Mouse (Mus musculus): ENCODE results near the gene Lgals9. TPM values are rescaled to one million over a fixed set of nuclear protein-coding genes. Genes with fewer than 3 reads are reported as not detected.

Lgals9 gene
- polyA plus RNA-seq, 1 experiment from 2014 or later: 13.7 TPM

GRCm38 (mm10) chr11:78959841-78960520 is 24.8 kb downstream of the Lgals9 start:
- no peak overlapping the region for H3K4me2 ChIP-seq (ENCODE audit: low read length)
- H3K4me1 ChIP-seq (ENCODE audit: control insufficient read depth, insufficient read depth, low read length): no peaks in the 10 kb centered on the region
- ATAC-seq (ENCODE audit: low FRiP score, low TSS enrichment) (no peak), DNase-seq (peak; percentile 35)
- 70% methylated on average over 5 of the region's 5 CpGs for WGBS
- H3K36me3 ChIP-seq (ENCODE audit: control insufficient read depth, insufficient read depth, low read length): no peaks in the 10 kb centered on the region
- H3K4me3 ChIP-seq (replicated peaks; ENCODE audit: low read depth, low read length): no peak overlapping the region
- no peak overlapping the region for H3K27ac ChIP-seq (replicated peaks; ENCODE audit: low read depth, low read length)
- H3K9me3 ChIP-seq (ENCODE audit: control insufficient read depth, low read length): no peaks in the 10 kb centered on the region
- no peaks in the 10 kb centered on the region for H3K27me3 ChIP-seq (ENCODE audit: control insufficient read depth, insufficient read depth, low read length)
- no peak overlapping the region for H3K9ac ChIP-seq (replicated peaks; ENCODE audit: low read length)

GRCm38 (mm10) chr11:78959367-78959766 is 25.4 kb downstream of the Lgals9 start:
- Histone ChIP-seq H3K4me3 (replicated peaks; ENCODE audit: low read depth, low read length) (no peak overlapping the region), H3K27me3 (ENCODE audit: control insufficient read depth, insufficient read depth, low read length) (no peaks in the 10 kb centered on the region), H3K27ac (replicated peaks; ENCODE audit: low read depth, low read length) (no peak overlapping the region), H3K4me2 (ENCODE audit: low read length) (no peak overlapping the region), H3K9ac (replicated peaks; ENCODE audit: low read length) (no peak overlapping the region), H3K9me3 (ENCODE audit: control insufficient read depth, low read length) (no peaks in the 10 kb centered on the region), H3K36me3 (ENCODE audit: control insufficient read depth, insufficient read depth, low read length) (no peaks in the 10 kb centered on the region), H3K4me1 (ENCODE audit: control insufficient read depth, insufficient read depth, low read length) (no peaks in the 10 kb centered on the region)
- WGBS: 77% methylated on average over 8 of the region's 8 CpGs
- DNase-seq: no peak
- ATAC-seq (ENCODE audit: low FRiP score, low TSS enrichment): no peak

- no peak overlapping the region for H3K4me2 ChIP-seq (ENCODE audit: low read length)
- H3K27me3 ChIP-seq (ENCODE audit: control insufficient read depth, insufficient read depth, low read length): peaks cover 13% of the 10 kb centered on the region; the same call in 1 of the 2 replicates
- H3K4me3 ChIP-seq (replicated peaks; ENCODE audit: low read depth, low read length): no peak overlapping the region
- H3K9ac ChIP-seq (replicated peaks; ENCODE audit: low read length): no peak overlapping the region
- ATAC-seq (ENCODE audit: low FRiP score, low TSS enrichment) (no peak), DNase-seq (peak; percentile 92)
- no peaks in the 10 kb centered on the region for H3K36me3 ChIP-seq (ENCODE audit: control insufficient read depth, insufficient read depth, low read length)
- WGBS: 14% methylated on average over 7 of the region's 7 CpGs
- H3K9me3 ChIP-seq (ENCODE audit: control insufficient read depth, low read length): no peaks in the 10 kb centered on the region
- H3K4me1 ChIP-seq (ENCODE audit: control insufficient read depth, insufficient read depth, low read length): peaks cover 3% of the 10 kb centered on the region; the same call in 1 of the 2 replicates
- no peak overlapping the region for H3K27ac ChIP-seq (replicated peaks; ENCODE audit: low read depth, low read length)
Measured at GRCm38 (mm10) chr11:78956260-78956659, 28.5 kb downstream of the Lgals9 start.

- Histone ChIP-seq H3K27me3 (ENCODE audit: control insufficient read depth, insufficient read depth, low read length) (peaks cover 13% of the 10 kb centered on the region; the same call in 1 of the 2 replicates), H3K4me1 (ENCODE audit: control insufficient read depth, insufficient read depth, low read length) (peaks cover 3% of the 10 kb centered on the region; the same call in 1 of the 2 replicates), H3K9me3 (ENCODE audit: control insufficient read depth, low read length) (no peaks in the 10 kb centered on the region), H3K4me2 (ENCODE audit: low read length) (peak overlapping the region; percentile 43), H3K36me3 (ENCODE audit: control insufficient read depth, insufficient read depth, low read length) (no peaks in the 10 kb centered on the region), H3K9ac (replicated peaks; ENCODE audit: low read length) (no peak overlapping the region), H3K27ac (replicated peaks; ENCODE audit: low read depth, low read length) (no peak overlapping the region), H3K4me3 (replicated peaks; ENCODE audit: low read depth, low read length) (peak overlapping the region; percentile 13; the same call in 1 of the 2 replicates)
- ATAC-seq (ENCODE audit: low FRiP score, low TSS enrichment): no peak
- 7% methylated on average over 17 of the region's 17 CpGs for WGBS
- peak; percentile 49 for DNase-seq
Measured at GRCm38 (mm10) chr11:78952467-78952866, 32.3 kb downstream of the Lgals9 start.

- H3K4me2 ChIP-seq (ENCODE audit: low read length): no peak overlapping the region
- 87% methylated on average over 8 of the region's 8 CpGs for WGBS
- no peak for ATAC-seq (ENCODE audit: low FRiP score, low TSS enrichment)
- no peak overlapping the region for H3K4me3 ChIP-seq (replicated peaks; ENCODE audit: low read depth, low read length)
- peaks cover 3% of the 10 kb centered on the region; the same call in 1 of the 2 replicates for H3K4me1 ChIP-seq (ENCODE audit: control insufficient read depth, insufficient read depth, low read length)
- H3K27ac ChIP-seq (replicated peaks; ENCODE audit: low read depth, low read length): no peak overlapping the region
- DNase-seq: no peak
- peaks cover 13% of the 10 kb centered on the region; the same call in 1 of the 2 replicates for H3K27me3 ChIP-seq (ENCODE audit: control insufficient read depth, insufficient read depth, low read length)
- H3K9me3 ChIP-seq (ENCODE audit: control insufficient read depth, low read length): no peaks in the 10 kb centered on the region
- no peaks in the 10 kb centered on the region for H3K36me3 ChIP-seq (ENCODE audit: control insufficient read depth, insufficient read depth, low read length)
- H3K9ac ChIP-seq (replicated peaks; ENCODE audit: low read length): no peak overlapping the region
Measured at GRCm38 (mm10) chr11:78950365-78950764, 34.4 kb downstream of the Lgals9 start.

GRCm38 (mm10) chr11:78943083-78943482 is 41.7 kb downstream of the Lgals9 start:
- Histone ChIP-seq H3K9ac (replicated peaks; ENCODE audit: low read length) (no peak overlapping the region), H3K4me3 (replicated peaks; ENCODE audit: low read depth, low read length) (no peak overlapping the region), H3K27ac (replicated peaks; ENCODE audit: low read depth, low read length) (no peak overlapping the region), H3K27me3 (ENCODE audit: control insufficient read depth, insufficient read depth, low read length) (no peaks in the 10 kb centered on the region), H3K4me1 (ENCODE audit: control insufficient read depth, insufficient read depth, low read length) (no peaks in the 10 kb centered on the region), H3K36me3 (ENCODE audit: control insufficient read depth, insufficient read depth, low read length) (no peaks in the 10 kb centered on the region), H3K9me3 (ENCODE audit: control insufficient read depth, low read length) (no peaks in the 10 kb centered on the region), H3K4me2 (ENCODE audit: low read length) (no peak overlapping the region)
- DNase-seq (no peak), ATAC-seq (ENCODE audit: low FRiP score, low TSS enrichment) (no peak)
- WGBS: 95% methylated on average over 1 of the region's 1 CpGs

- ATAC-seq (ENCODE audit: low FRiP score, low TSS enrichment) (no peak), DNase-seq (no peak)
- Histone ChIP-seq H3K4me1 (ENCODE audit: control insufficient read depth, insufficient read depth, low read length) (peaks cover 4% of the 10 kb centered on the region; the same call in 1 of the 2 replicates), H3K27me3 (ENCODE audit: control insufficient read depth, insufficient read depth, low read length) (no peaks in the 10 kb centered on the region), H3K4me3 (replicated peaks; ENCODE audit: low read depth, low read length) (no peak overlapping the region), H3K9me3 (ENCODE audit: control insufficient read depth, low read length) (no peaks in the 10 kb centered on the region), H3K4me2 (ENCODE audit: low read length) (no peak overlapping the region), H3K27ac (replicated peaks; ENCODE audit: low read depth, low read length) (no peak overlapping the region), H3K9ac (replicated peaks; ENCODE audit: low read length) (no peak overlapping the region), H3K36me3 (ENCODE audit: control insufficient read depth, insufficient read depth, low read length) (no peaks in the 10 kb centered on the region)
- WGBS: 84% methylated on average over 6 of the region's 6 CpGs
Measured at GRCm38 (mm10) chr11:78935178-78935577, 49.6 kb downstream of the Lgals9 start.

- WGBS: 91% methylated on average over 4 of the region's 4 CpGs
- no peak for DNase-seq
- no peak overlapping the region for H3K4me2 ChIP-seq (ENCODE audit: low read length)
Measured at GRCm38 (mm10) chr11:78934727-78935126, 50.0 kb downstream of the Lgals9 start.

GRCm38 (mm10) chr11:78934307-78934706 is 50.4 kb downstream of the Lgals9 start:
- H3K27ac ChIP-seq (replicated peaks; ENCODE audit: low read depth, low read length): no peak overlapping the region
- ATAC-seq (ENCODE audit: low FRiP score, low TSS enrichment): no peak
- H3K27me3 ChIP-seq (ENCODE audit: control insufficient read depth, insufficient read depth, low read length): no peaks in the 10 kb centered on the region
- DNase-seq: no peak
- no peak overlapping the region for H3K4me3 ChIP-seq (replicated peaks; ENCODE audit: low read depth, low read length)
- H3K36me3 ChIP-seq (ENCODE audit: control insufficient read depth, insufficient read depth, low read length): no peaks in the 10 kb centered on the region
- H3K4me2 ChIP-seq (ENCODE audit: low read length): no peak overlapping the region
- H3K4me1 ChIP-seq (ENCODE audit: control insufficient read depth, insufficient read depth, low read length): peaks cover 4% of the 10 kb centered on the region; the same call in 1 of the 2 replicates
- H3K9ac ChIP-seq (replicated peaks; ENCODE audit: low read length): no peak overlapping the region
- H3K9me3 ChIP-seq (ENCODE audit: control insufficient read depth, low read length): no peaks in the 10 kb centered on the region
- 82% methylated on average over 7 of the region's 7 CpGs for WGBS

More at GRCm38 (mm10) chr11:78934727-78935126, 50.0 kb downstream of the Lgals9 start:
- peaks cover 4% of the 10 kb centered on the region; the same call in 1 of the 2 replicates for H3K4me1 ChIP-seq (ENCODE audit: control insufficient read depth, insufficient read depth, low read length)
- H3K27ac ChIP-seq (replicated peaks; ENCODE audit: low read depth, low read length): no peak overlapping the region
- H3K4me3 ChIP-seq (replicated peaks; ENCODE audit: low read depth, low read length): no peak overlapping the region
- ATAC-seq (ENCODE audit: low FRiP score, low TSS enrichment): no peak
- H3K9ac ChIP-seq (replicated peaks; ENCODE audit: low read length): no peak overlapping the region
- H3K9me3 ChIP-seq (ENCODE audit: control insufficient read depth, low read length): no peaks in the 10 kb centered on the region
- H3K27me3 ChIP-seq (ENCODE audit: control insufficient read depth, insufficient read depth, low read length): no peaks in the 10 kb centered on the region
- H3K36me3 ChIP-seq (ENCODE audit: control insufficient read depth, insufficient read depth, low read length): no peaks in the 10 kb centered on the region

All from midbrain, embryonic 14.5 days (tissue).